Mouse (Mus musculus): ENCODE measurements at regions not wholly inside any gene's neighbourhood (a gene's known extent, or its start where the extent isn't known, plus 50 kb on each side); places are given as distances from the start of the nearest gene placed in this dataset.

- DNase-seq (ENCODE audit: extremely low read depth, insufficient read length, low spot score), result no peak
Measured at GRCm38 (mm10) chr6:126365495-126365894, 169.7 kb downstream of the Kcna5 start.

- no peak for DNase-seq (ENCODE audit: extremely low read depth, insufficient read length, low spot score)
Measured at GRCm38 (mm10) chr6:126362331-126362730, 172.9 kb downstream of the Kcna5 start.

- no peak for DNase-seq (ENCODE audit: extremely low read depth, insufficient read length, low spot score)
Measured at GRCm38 (mm10) chr6:126353346-126353745, 181.9 kb downstream of the Kcna5 start.

GRCm38 (mm10) chr6:126350476-126350875, 183.8 kb upstream of the Ntf3 start:
- no peak for DNase-seq (ENCODE audit: extremely low read depth, insufficient read length, low spot score)

GRCm38 (mm10) chr6:126349905-126350304, 183.2 kb upstream of the Ntf3 start:
- no peak for DNase-seq (ENCODE audit: extremely low read depth, insufficient read length, low spot score)

GRCm38 (mm10) chr6:126345221-126345620, 178.5 kb upstream of the Ntf3 start:
- DNase-seq (ENCODE audit: extremely low read depth, insufficient read length, low spot score), result no peak

GRCm38 (mm10) chr6:126340098-126340610, 173.4 kb upstream of the Ntf3 start:
- DNase-seq (ENCODE audit: extremely low read depth, insufficient read length, low spot score), result no peak

- DNase-seq (ENCODE audit: extremely low read depth, insufficient read length, low spot score), result no peak
Measured at GRCm38 (mm10) chr6:126337711-126338110, 171.0 kb upstream of the Ntf3 start.

GRCm38 (mm10) chr6:126334258-126334657, 167.5 kb upstream of the Ntf3 start:
- DNase-seq (ENCODE audit: extremely low read depth, insufficient read length, low spot score), result no peak

GRCm38 (mm10) chr6:126327187-126327586, 160.5 kb upstream of the Ntf3 start:
- no peak for DNase-seq (ENCODE audit: extremely low read depth, insufficient read length, low spot score)

- no peak for DNase-seq (ENCODE audit: extremely low read depth, insufficient read length, low spot score)
Measured at GRCm38 (mm10) chr6:126318523-126318922, 151.8 kb upstream of the Ntf3 start.

- no peak for DNase-seq (ENCODE audit: extremely low read depth, insufficient read length, low spot score)
Measured at GRCm38 (mm10) chr6:126310786-126311480, 144.2 kb upstream of the Ntf3 start.

- no peak for DNase-seq (ENCODE audit: extremely low read depth, insufficient read length, low spot score)
Measured at GRCm38 (mm10) chr6:126303086-126303485, 136.4 kb upstream of the Ntf3 start.

GRCm38 (mm10) chr6:126291581-126291980, 124.9 kb upstream of the Ntf3 start:
- DNase-seq (ENCODE audit: extremely low read depth, insufficient read length, low spot score), result no peak

GRCm38 (mm10) chr6:126287166-126287565, 120.5 kb upstream of the Ntf3 start:
- DNase-seq (ENCODE audit: extremely low read depth, insufficient read length, low spot score), result no peak

GRCm38 (mm10) chr6:126286201-126286600, 119.5 kb upstream of the Ntf3 start:
- no peak for DNase-seq (ENCODE audit: extremely low read depth, insufficient read length, low spot score)

- DNase-seq (ENCODE audit: extremely low read depth, insufficient read length, low spot score), result no peak
Measured at GRCm38 (mm10) chr6:126284409-126284808, 117.7 kb upstream of the Ntf3 start.

- no peak for DNase-seq (ENCODE audit: extremely low read depth, insufficient read length, low spot score)
Measured at GRCm38 (mm10) chr6:126280352-126280751, 113.6 kb upstream of the Ntf3 start.

GRCm38 (mm10) chr6:126245986-126246385, 79.3 kb upstream of the Ntf3 start:
- DNase-seq (ENCODE audit: extremely low read depth, insufficient read length, low spot score), result no peak

- no peak for DNase-seq (ENCODE audit: extremely low read depth, insufficient read length, low spot score)
Measured at GRCm38 (mm10) chr6:126245431-126245830, 78.7 kb upstream of the Ntf3 start.

- no peak for DNase-seq (ENCODE audit: extremely low read depth, insufficient read length, low spot score)
Measured at GRCm38 (mm10) chr6:126242299-126242698, 75.6 kb upstream of the Ntf3 start.

- no peak for DNase-seq (ENCODE audit: extremely low read depth, insufficient read length, low spot score)
Measured at GRCm38 (mm10) chr6:126240256-126240655, 73.5 kb upstream of the Ntf3 start.

Data from 3134 (cell line).